Mouse (Mus musculus): Measurements from ENCODE around the gene Fpr3. TPM values are rescaled to one million over a fixed set of nuclear protein-coding genes. Genes with fewer than 3 reads are reported as not detected.
"Not testable (repeated sequence)": the region's sequence is repeated elsewhere in the genome, so short reads cannot be mapped to it uniquely, and the experiment has no call there.

The Fpr3 gene
- polyA plus RNA-seq, 1 experiment: not detected

- H3K4me1 ChIP-seq (ENCODE audit: control insufficient read depth, insufficient read depth, insufficient read length, low read length): no peaks in the 10 kb centered on the region
- no peak overlapping the region for H3K4me3 ChIP-seq (ENCODE audit: insufficient read depth, low read depth, low read length)
- no peak overlapping the region for H3K27ac ChIP-seq (replicated peaks; ENCODE audit: low read depth, low read length)
These were observed 30.1 kb downstream of the Fpr3 start for GRCm38 (mm10) chr17:17917782-17918181.

GRCm38 (mm10) chr17:17973443-17973842, 85.8 kb downstream of the Fpr3 start:
- Histone ChIP-seq H3K4me1 (ENCODE audit: control insufficient read depth, insufficient read depth, insufficient read length, low read length) (no peaks in the 10 kb centered on the region), H3K4me3 (ENCODE audit: insufficient read depth, low read depth, low read length) (no peak overlapping the region), H3K27ac (replicated peaks; ENCODE audit: low read depth, low read length) (no peak overlapping the region)

- not testable (repeated sequence) for H3K4me1 ChIP-seq (ENCODE audit: control insufficient read depth, insufficient read depth, insufficient read length, low read length); H3K27ac ChIP-seq (replicated peaks; ENCODE audit: low read depth, low read length); H3K4me3 ChIP-seq (ENCODE audit: insufficient read depth, low read depth, low read length)
These were observed 93.6 kb downstream of the Fpr3 start for GRCm38 (mm10) chr17:17981232-17981631.

GRCm38 (mm10) chr17:18004752-18005151, 117.1 kb downstream of the Fpr3 start:
- Histone ChIP-seq H3K27ac (replicated peaks; ENCODE audit: low read depth, low read length) (no peak overlapping the region), H3K4me3 (ENCODE audit: insufficient read depth, low read depth, low read length) (no peak overlapping the region), H3K4me1 (ENCODE audit: control insufficient read depth, insufficient read depth, insufficient read length, low read length) (no peaks in the 10 kb centered on the region)

Other genes starting within 250 kb of the Fpr3 start
- not detected in 2 replicates for gene Vmn2r90, start 184.1 kb upstream of the Fpr3 start, polyA plus RNA-seq (2012; ENCODE audit: insufficient read depth, insufficient read length, missing spikeins)
- gene Spaca6, start 60.7 kb upstream of the Fpr3 start, polyA plus RNA-seq (2012; ENCODE audit: insufficient read depth, insufficient read length, missing spikeins): 19.4 and 20.7 TPM in 2 replicates
- gene Has1, start 32.6 kb upstream of the Fpr3 start, polyA plus RNA-seq (2012; ENCODE audit: insufficient read depth, insufficient read length, missing spikeins): 1.5 TPM in 1 of 2 replicates, not detected in the other
- gene Fpr1, start 3.9 kb upstream of the Fpr3 start, polyA plus RNA-seq (2012; ENCODE audit: insufficient read depth, insufficient read length, missing spikeins): 2.6 TPM in 1 of 2 replicates, not detected in the other
- gene Fpr2, start within 50 bp of the Fpr3 start, polyA plus RNA-seq (2012; ENCODE audit: insufficient read depth, insufficient read length, missing spikeins): 1.3 and 1.6 TPM in 2 replicates
- gene Fpr-rs4, start 133.9 kb downstream of the Fpr3 start, polyA plus RNA-seq (2012; ENCODE audit: insufficient read depth, insufficient read length, missing spikeins): not detected in 2 replicates
- gene Vmn2r124, start 161.6 kb downstream of the Fpr3 start, polyA plus RNA-seq (2012; ENCODE audit: insufficient read depth, insufficient read length, missing spikeins): not detected in 2 replicates
- not detected in 2 replicates for gene Vmn2r91, start 197.2 kb downstream of the Fpr3 start, polyA plus RNA-seq (2012; ENCODE audit: insufficient read depth, insufficient read length, missing spikeins)